28 mouse cellular contexts compared by ENCODE assay signal in the genomic region with DNA sequence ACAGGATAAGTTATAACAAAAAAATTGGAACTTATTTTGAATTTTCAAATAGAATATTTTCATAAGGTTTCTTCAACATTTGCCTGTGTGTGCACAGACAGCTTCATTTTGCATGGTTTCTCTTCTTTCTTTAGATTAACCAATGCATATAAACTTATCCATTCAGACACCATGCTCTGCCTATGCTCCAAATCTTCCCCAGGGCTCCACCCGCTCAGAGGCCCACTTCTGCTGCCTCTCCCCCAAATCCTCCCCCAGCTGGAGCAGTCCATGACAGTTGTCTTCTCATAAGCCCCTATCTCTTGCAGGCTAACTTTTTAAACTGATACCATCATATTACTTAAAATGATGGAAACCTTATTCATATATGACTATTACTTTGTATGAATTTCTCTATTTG.
DNase-seq lines count a peak whose midpoint lies in the region; ATAC-seq lines count a peak whose summit lies in the region.
"Had no signal": no experiment of that assay in that cellular context is flagged by ENCODE, and none has a peak within 500 bp of the region (broad histone marks: within the 10 kb centered on the region; RNA-seq: fewer than 3 reads in every experiment).

No protein-coding gene starts in this region.

- no peak overlapping the region for H3K4me2 ChIP-seq in midbrain, embryonic 11.5 days
- H3K4me2 ChIP-seq in midbrain, embryonic 16.5 days (ENCODE audit: low read length), result no peak overlapping the region
- H3K4me2 ChIP-seq in liver, embryonic 13.5 days, result no peak overlapping the region
- H3K4me2 ChIP-seq: embryonic facial prominence, embryonic 13.5 days; embryonic facial prominence, embryonic 15.5 days; forebrain, embryonic 12.5 days had no signal

- peak; percentile 23 for DNase-seq in heart, adult 11 months
- DNase-seq in heart, postnatal 25 days (ENCODE audit: low spot score), result no peak
- peak; percentile 37 for DNase-seq in midbrain, embryonic 11.5 days (ENCODE audit: low spot score, missing footprints)
- no peak for DNase-seq in liver, embryonic 13.5 days
- DNase-seq in gastrocnemius, adult 8-10 months (ENCODE audit: low spot score in 2 of 2), result no peak
- no peak for DNase-seq in cerebellum, adult 11-12 months
- DNase-seq: adrenal gland, adult 8-10 months; adrenal gland, postnatal 14 days; adrenal gland, postnatal 36 days; B cell, adult 2 months; cerebellum, adult 18-20 months; cerebellum, adult 8-10 months; cerebellum, adult 9-11 months; cerebellum, postnatal 14 days; cerebellum, postnatal 36 days; embryo, embryonic 11 days had no signal

- no peaks in the 10 kb centered on the region for H3K4me1 ChIP-seq in midbrain, embryonic 11.5 days (ENCODE audit: control insufficient read depth, insufficient read depth, low read length)
- H3K4me1 ChIP-seq in midbrain, embryonic 16.5 days (ENCODE audit: control insufficient read depth, insufficient read depth, low read length), result 0 out of 2 replicates have a peak, but pooled peaks cover 2% of the 10 kb centered on the region
- H3K4me1 ChIP-seq in liver, embryonic 13.5 days (replicated peaks), result peaks cover 26% of the 10 kb centered on the region
- H3K4me1 ChIP-seq: embryonic facial prominence, embryonic 13.5 days; embryonic facial prominence, embryonic 15.5 days had no signal

- WGBS in midbrain, embryonic 11.5 days, result 85% methylated on average over 1 of the region's 1 CpGs
- WGBS in midbrain, embryonic 16.5 days, result 80% methylated on average over 1 of the region's 1 CpGs
- WGBS in liver, embryonic 13.5 days (ENCODE audit: insufficient replicate concordance), result 59% methylated on average over 1 of the region's 1 CpGs

- intact Hi-C loops in heart, postnatal 25 days (cut with DNase I), result no loop called here

- no peak for ATAC-seq in midbrain, embryonic 11.5 days (ENCODE audit: low FRiP score)
- no peak for ATAC-seq in midbrain, embryonic 16.5 days
- peak; percentile 69 for ATAC-seq in liver, embryonic 13.5 days (ENCODE audit: low read depth)
- ATAC-seq: activated CD4-positive, CD25-positive, alpha-beta regulatory T cell, adult 4 months; CD4-positive, CD25-positive, alpha-beta regulatory T cell, adult 4 months; forebrain, embryonic 14.5 days; Patski had no signal

- H3K27me3 ChIP-seq in midbrain, embryonic 11.5 days (ENCODE audit: control insufficient read depth, insufficient read depth, low read length), result no peaks in the 10 kb centered on the region
- H3K27me3 ChIP-seq in midbrain, embryonic 16.5 days (ENCODE audit: control insufficient read depth, insufficient read depth, low read depth, low read length), result no peaks in the 10 kb centered on the region
- H3K27me3 ChIP-seq in liver, embryonic 13.5 days, result no peaks in the 10 kb centered on the region
- H3K27me3 ChIP-seq: CH12.LX; embryonic facial prominence, embryonic 13.5 days; embryonic facial prominence, embryonic 15.5 days; forebrain, embryonic 12.5 days; Patski had no signal

- no peak overlapping the region for H3K9ac ChIP-seq in midbrain, embryonic 11.5 days (ENCODE audit: low read length)
- no peak overlapping the region for H3K9ac ChIP-seq in midbrain, embryonic 16.5 days (ENCODE audit: low read depth, low read length)
- H3K9ac ChIP-seq in liver, embryonic 13.5 days, result no peak overlapping the region
- H3K9ac ChIP-seq: embryonic facial prominence, embryonic 13.5 days; embryonic facial prominence, embryonic 15.5 days; forebrain, embryonic 12.5 days had no signal

- no peak overlapping the region for H3K4me3 ChIP-seq in midbrain, embryonic 11.5 days (ENCODE audit: low read depth, low read length)
- H3K4me3 ChIP-seq in midbrain, embryonic 16.5 days (ENCODE audit: low read depth, low read length), result no peak overlapping the region
- no peak overlapping the region for H3K4me3 ChIP-seq in liver, embryonic 13.5 days (replicated peaks)
- H3K4me3 ChIP-seq: embryonic facial prominence, embryonic 13.5 days; embryonic facial prominence, embryonic 15.5 days; erythroblast, embryonic 14.5 days; forebrain, embryonic 10.5 days; forebrain, embryonic 12.5 days had no signal

- no peaks in the 10 kb centered on the region for H3K9me3 ChIP-seq in midbrain, embryonic 11.5 days (ENCODE audit: control insufficient read depth, low read length)
- H3K9me3 ChIP-seq in midbrain, embryonic 16.5 days (replicated peaks; ENCODE audit: control insufficient read depth, low read length, poor library complexity, severe bottlenecking), result no peaks in the 10 kb centered on the region
- no peaks in the 10 kb centered on the region for H3K9me3 ChIP-seq in liver, embryonic 13.5 days (replicated peaks)
- H3K9me3 ChIP-seq: forebrain, embryonic 12.5 days; G1E had no signal

- no peaks in the 10 kb centered on the region for H3K36me3 ChIP-seq in midbrain, embryonic 11.5 days (ENCODE audit: control insufficient read depth, insufficient read depth, low read length)
- no peaks in the 10 kb centered on the region for H3K36me3 ChIP-seq in midbrain, embryonic 16.5 days (ENCODE audit: control insufficient read depth, insufficient read depth, low read length)
- H3K36me3 ChIP-seq in liver, embryonic 13.5 days, result no peaks in the 10 kb centered on the region; the same call in 1 of the 2 replicates
- H3K36me3 ChIP-seq: embryonic facial prominence, embryonic 13.5 days; embryonic facial prominence, embryonic 15.5 days; forebrain, embryonic 10.5 days; forebrain, embryonic 12.5 days had no signal

- no peak overlapping the region for H3K27ac ChIP-seq in midbrain, embryonic 11.5 days (ENCODE audit: low read depth, low read length)
- no peak overlapping the region for H3K27ac ChIP-seq in midbrain, embryonic 16.5 days (ENCODE audit: low read length)
- H3K27ac ChIP-seq in liver, embryonic 13.5 days, result no peak overlapping the region
- H3K27ac ChIP-seq: embryonic facial prominence, embryonic 13.5 days; embryonic facial prominence, embryonic 15.5 days; forebrain, embryonic 10.5 days; forebrain, embryonic 12.5 days had no signal

Comparison
In these comparisons a context has a peak if more than half of its experiments do, and no peak if none do; other contexts are left out.
1. DNase-seq: peak in heart, adult 11 months (single experiment) and midbrain, embryonic 11.5 days (single experiment); none in heart, postnatal 25 days (single experiment), liver, embryonic 13.5 days (single experiment), gastrocnemius, adult 8-10 months (0 of 2) and cerebellum, adult 11-12 months (single experiment).